Mouse (Mus musculus) ES-E14 (cell line): ENCODE measurements at regions not wholly inside any gene's neighbourhood (a gene's known extent, or its start where the extent isn't known, plus 50 kb on each side); places are given as distances from the start of the nearest gene placed in this dataset.

ENCODE experiments used
- HCFC1 ChIP-seq: IDR thresholded peaks from 2 replicates; pipeline ENCODE4 v1.6.1; 2012; ENCODE audit warnings: low read length, inconsistent platforms, borderline replicate concordance; ENCODE audit not compliant: insufficient read depth
- MAFK ChIP-seq: IDR thresholded peaks from 2 replicates; pipeline ENCODE4 v1.6.1; 2014; ENCODE audit warnings: mild to moderate bottlenecking, low read depth, low read length, inconsistent platforms; ENCODE audit not compliant: insufficient read depth
- ZC3H11A ChIP-seq: IDR thresholded peaks from 2 replicates; pipeline ENCODE4 v1.6.1; 2012; ENCODE audit warnings: low read depth, mild to moderate bottlenecking, inconsistent platforms, low read length, borderline replicate concordance
- ZNF384 ChIP-seq: IDR thresholded peaks from 2 replicates; pipeline ENCODE4 v1.6.1; 2012; ENCODE audit warnings: low read depth, low read length, inconsistent platforms

- no peak for TF ChIP-seq ZNF384
- no peak for TF ChIP-seq HCFC1
- TF ChIP-seq ZC3H11A, result no peak
- TF ChIP-seq MAFK, result no peak
Measured at GRCm38 (mm10) chr6:25101761-25102160, 145.7 kb upstream of the Tmem229a start.
